ENCODE assay signal across 29 mouse cellular contexts in genomic region chr12:110221184-110221583, GRCm38 (mm10). TPM values are rescaled to one million over a fixed set of nuclear protein-coding genes. Genes with fewer than 3 reads are reported as not detected.
DNase-seq lines count a peak whose midpoint lies in the region; ATAC-seq and TF ChIP-seq lines count a peak whose summit lies in the region.
"Had no signal": no experiment of that assay in that cellular context is flagged by ENCODE, and none has a peak within 500 bp of the region (broad histone marks: within the 10 kb centered on the region; RNA-seq: fewer than 3 reads in every experiment).

No protein-coding gene starts in this region.

- peak; percentile 38 for ATAC-seq in forebrain, postnatal 0 days
- ATAC-seq in forebrain, embryonic 11.5 days (replicated peaks; ENCODE audit: low FRiP score): no peak
- ATAC-seq in intestine, embryonic 15.5 days: peak; percentile 43; the same call in 1 of the 2 replicates
- peak; percentile 49 for ATAC-seq in liver, embryonic 13.5 days (ENCODE audit: low read depth)
- ATAC-seq: forebrain, embryonic 14.5 days; lung, postnatal 0 days; Patski had no signal

- no peak for DNase-seq in forebrain, postnatal 0 days
- no peak for DNase-seq in forebrain, embryonic 11.5 days (ENCODE audit: low spot score)
- no peak for DNase-seq in liver, embryonic 13.5 days
- no peak for DNase-seq in midbrain, embryonic 10.5 days (ENCODE audit: low spot score)
- DNase-seq in adipocyte (ENCODE audit: low spot score): no peak
- no peak for DNase-seq in left cerebral cortex, adult 11 months (ENCODE audit: low spot score)
- DNase-seq: cerebellum, adult 11 months; cerebellum, adult 9-11 months; embryo, embryonic 11 days; gastrocnemius, postnatal 25 days; heart, postnatal 36 days; midbrain, embryonic 14.5 days; thymus, postnatal 25 days had no signal

- 36% methylated on average over 4 of the region's 4 CpGs for WGBS in forebrain, postnatal 0 days
- 49% methylated on average over 4 of the region's 4 CpGs for WGBS in forebrain, embryonic 11.5 days
- 60% methylated on average over 4 of the region's 4 CpGs for WGBS in intestine, embryonic 15.5 days
- 35% methylated on average over 4 of the region's 4 CpGs for WGBS in liver, embryonic 13.5 days (ENCODE audit: insufficient replicate concordance)
- 66% methylated on average over 4 of the region's 4 CpGs for WGBS in midbrain, embryonic 10.5 days

- H3K9ac ChIP-seq in forebrain, postnatal 0 days: no peak overlapping the region
- H3K9ac ChIP-seq in forebrain, embryonic 11.5 days (ENCODE audit: low read length): no peak overlapping the region
- no peak overlapping the region for H3K9ac ChIP-seq in intestine, embryonic 15.5 days
- H3K9ac ChIP-seq in liver, embryonic 13.5 days: no peak overlapping the region
- H3K9ac ChIP-seq: hindbrain, embryonic 12.5 days; limb, embryonic 15.5 days; stomach, embryonic 15.5 days had no signal

- no peak overlapping the region for H3K4me2 ChIP-seq in forebrain, postnatal 0 days (ENCODE audit: low read depth)
- H3K4me2 ChIP-seq in forebrain, embryonic 11.5 days (ENCODE audit: low read depth, low read length, severe bottlenecking): no peak overlapping the region
- no peak overlapping the region for H3K4me2 ChIP-seq in intestine, embryonic 15.5 days (replicated peaks)
- no peak overlapping the region for H3K4me2 ChIP-seq in liver, embryonic 13.5 days
- H3K4me2 ChIP-seq: heart, embryonic 11.5 days; hindbrain, embryonic 12.5 days; limb, embryonic 15.5 days; stomach, embryonic 15.5 days had no signal

- H3K9me3 ChIP-seq in forebrain, postnatal 0 days (ENCODE audit: low read length): no peaks in the 10 kb centered on the region
- H3K9me3 ChIP-seq in forebrain, embryonic 11.5 days (ENCODE audit: control insufficient read depth, low read length): no peaks in the 10 kb centered on the region
- no peaks in the 10 kb centered on the region for H3K9me3 ChIP-seq in intestine, embryonic 15.5 days
- no peaks in the 10 kb centered on the region for H3K9me3 ChIP-seq in liver, embryonic 13.5 days (replicated peaks)
- H3K9me3 ChIP-seq in midbrain, embryonic 10.5 days (replicated peaks): no peaks in the 10 kb centered on the region
- H3K9me3 ChIP-seq: hindbrain, embryonic 12.5 days; limb, embryonic 10.5 days; limb, embryonic 15.5 days; stomach, embryonic 15.5 days had no signal

- H3K36me3 ChIP-seq in forebrain, postnatal 0 days (ENCODE audit: insufficient read depth): no peaks in the 10 kb centered on the region
- no peaks in the 10 kb centered on the region for H3K36me3 ChIP-seq in forebrain, embryonic 11.5 days (ENCODE audit: control insufficient read depth, insufficient read depth, low read length)
- H3K36me3 ChIP-seq in intestine, embryonic 15.5 days: no peaks in the 10 kb centered on the region
- no peaks in the 10 kb centered on the region for H3K36me3 ChIP-seq in liver, embryonic 13.5 days
- no peaks in the 10 kb centered on the region for H3K36me3 ChIP-seq in midbrain, embryonic 10.5 days
- H3K36me3 ChIP-seq: G1E; hindbrain, embryonic 12.5 days; limb, embryonic 10.5 days; limb, embryonic 15.5 days; stomach, embryonic 15.5 days had no signal

- H3K4me1 ChIP-seq in forebrain, postnatal 0 days (ENCODE audit: insufficient read depth): no peaks in the 10 kb centered on the region
- no peaks in the 10 kb centered on the region for H3K4me1 ChIP-seq in forebrain, embryonic 11.5 days (replicated peaks; ENCODE audit: control insufficient read depth, insufficient read depth, low read length)
- no peaks in the 10 kb centered on the region; the same call in 1 of the 2 replicates for H3K4me1 ChIP-seq in intestine, embryonic 15.5 days (replicated peaks)
- H3K4me1 ChIP-seq in liver, embryonic 13.5 days (replicated peaks): peaks cover 2% of the 10 kb centered on the region; the same call in 1 of the 2 replicates
- no peaks in the 10 kb centered on the region for H3K4me1 ChIP-seq in midbrain, embryonic 10.5 days
- H3K4me1 ChIP-seq: limb, embryonic 10.5 days; limb, embryonic 15.5 days; stomach, embryonic 15.5 days had no signal

- H3K4me3 ChIP-seq in forebrain, postnatal 0 days (ENCODE audit: low read depth, low read length): no peak overlapping the region
- no peak overlapping the region for H3K4me3 ChIP-seq in forebrain, embryonic 11.5 days (ENCODE audit: low read depth, low read length)
- H3K4me3 ChIP-seq in intestine, embryonic 15.5 days (replicated peaks): no peak overlapping the region
- H3K4me3 ChIP-seq in liver, embryonic 13.5 days (replicated peaks): no peak overlapping the region
- H3K4me3 ChIP-seq in midbrain, embryonic 10.5 days: no peak overlapping the region
- H3K4me3 ChIP-seq: hindbrain, embryonic 12.5 days; limb, embryonic 10.5 days; limb, embryonic 15.5 days; stomach, embryonic 15.5 days had no signal

- no peak overlapping the region for H3K27ac ChIP-seq in forebrain, postnatal 0 days (ENCODE audit: low read depth, low read length)
- H3K27ac ChIP-seq in forebrain, embryonic 11.5 days (ENCODE audit: low read depth, low read length): no peak overlapping the region
- H3K27ac ChIP-seq in intestine, embryonic 15.5 days: no peak overlapping the region
- H3K27ac ChIP-seq in liver, embryonic 13.5 days: peak overlapping the region; percentile 34; the same call in 1 of the 2 replicates
- H3K27ac ChIP-seq in midbrain, embryonic 10.5 days (replicated peaks): no peak overlapping the region
- H3K27ac ChIP-seq: hindbrain, embryonic 12.5 days; kidney, postnatal 0 days; limb, embryonic 10.5 days; limb, embryonic 15.5 days; macrophage; stomach, embryonic 15.5 days had no signal

- TF ChIP-seq CTCF in forebrain, postnatal 0 days (IDR thresholded peaks at IDR 0.05; ENCODE audit: low read depth): no peak

- H3K27me3 ChIP-seq in forebrain, postnatal 0 days (ENCODE audit: insufficient read depth, low read length): no peaks in the 10 kb centered on the region
- H3K27me3 ChIP-seq in forebrain, embryonic 11.5 days (ENCODE audit: control insufficient read depth, insufficient read depth, low read length): no peaks in the 10 kb centered on the region
- H3K27me3 ChIP-seq in intestine, embryonic 15.5 days (replicated peaks): no peaks in the 10 kb centered on the region
- no peaks in the 10 kb centered on the region for H3K27me3 ChIP-seq in liver, embryonic 13.5 days
- no peaks in the 10 kb centered on the region for H3K27me3 ChIP-seq in midbrain, embryonic 10.5 days (ENCODE audit: low read depth, poor library complexity, severe bottlenecking)
- H3K27me3 ChIP-seq: hindbrain, embryonic 12.5 days; Patski; stomach, embryonic 15.5 days had no signal

RNA-seq across cellular contexts. Expression of gene Dio3, which starts 57.7 kb away (rescaled TPM):
- total RNA-seq in forebrain, postnatal 0 days (2014; rRNA removed): 3.2 and 9.5 TPM in 2 replicates
- polyA plus RNA-seq in forebrain, postnatal 0 days (2015; fragmentation: Nextera tagmentation; extraction: Ambion mirVana): 3.2 and 4.5 TPM in 2 replicates
- 0.31 and 0.32 TPM in 2 replicates for polyA plus RNA-seq in forebrain, embryonic 11.5 days (2014; fragmentation: Nextera tagmentation; extraction: Ambion mirVana)
- polyA plus RNA-seq in intestine, embryonic 15.5 days (2015; fragmentation: Nextera tagmentation; extraction: Ambion mirVana): 1.7 and 2.2 TPM in 2 replicates
- polyA plus RNA-seq in liver, embryonic 13.5 days (2015; fragmentation: Nextera tagmentation; extraction: Ambion mirVana): 0.09 and 0.12 TPM in 2 replicates
- 0.78 and 0.85 TPM in 2 replicates for polyA plus RNA-seq in midbrain, embryonic 10.5 days (2016; fragmentation: Nextera tagmentation; extraction: Ambion mirVana)
- total RNA-seq: heart, adult 18-20 months; heart, postnatal 36 days; megakaryocyte-erythroid progenitor cell, adult 5-6 weeks; monocyte, adult 5-6 weeks had no signal
- polyA plus RNA-seq: G1E; heart, embryonic 11.5 days; macrophage; small intestine, adult 2 months had no signal
